Mouse (Mus musculus) effector memory CD4-positive, alpha-beta T cell, adult 7 months (primary cell): ENCODE results near the gene Gm2075. TPM values are rescaled to one million over a fixed set of nuclear protein-coding genes. Genes with fewer than 3 reads are reported as not detected.

ENCODE experiments used
- polyA plus RNA-seq: library from polyadenylated mRNA; unstranded; fragments of 100-300 nt; shearing (Covaris generic); gene quantifications from one replicate; pipeline ENCODE4 v1.2.1, GENCODE M21; 2017

Gene Gm2075
- not detected for polyA plus RNA-seq

DNA sequence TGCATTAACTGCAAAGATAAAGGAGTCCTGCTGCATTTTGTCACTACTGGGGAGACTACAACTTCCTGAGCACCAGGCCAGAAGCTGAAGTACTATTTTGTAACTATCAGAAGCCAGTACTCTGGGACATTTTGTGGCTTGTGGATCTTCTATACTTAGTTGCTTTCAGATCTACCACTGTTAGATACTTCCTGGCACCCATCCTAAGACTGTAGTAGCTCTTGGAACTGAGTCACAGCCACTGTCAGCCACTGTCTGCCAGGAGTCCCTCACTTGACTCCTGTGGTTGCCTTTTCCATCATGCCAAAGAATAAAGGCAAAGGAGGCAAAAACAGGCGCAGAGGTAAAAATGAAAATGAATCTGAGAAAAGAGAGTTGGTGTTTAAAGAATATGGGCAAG lies at the start of gene Gm2075:
Gm2075 (plus strand) TSS at position 301 of the 400 bp plus-strand sequence.

DNA sequence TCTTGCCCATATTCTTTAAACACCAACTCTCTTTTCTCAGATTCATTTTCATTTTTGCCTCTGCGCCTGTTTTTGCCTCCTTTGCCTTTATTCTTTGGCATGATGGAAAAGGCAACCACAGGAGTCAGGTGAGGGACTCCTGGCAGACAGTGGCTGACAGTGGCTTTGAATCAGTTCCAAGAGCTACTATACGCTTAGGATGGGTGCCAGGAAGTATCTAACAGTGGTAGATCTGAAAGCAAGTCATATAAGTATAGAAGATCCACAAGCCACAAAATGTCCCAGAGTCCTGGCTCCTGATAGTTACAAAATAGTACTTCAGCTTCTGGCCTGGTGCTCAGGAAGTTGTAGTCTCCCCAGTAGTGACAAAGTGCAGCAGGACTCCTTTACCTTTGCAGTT lies 7.0 kb downstream of the Gm2075 start, which contains the start of gene Gm6803:
Gm6803 (minus strand) TSS at position 101 of the 400 bp plus-strand sequence.

DNA sequence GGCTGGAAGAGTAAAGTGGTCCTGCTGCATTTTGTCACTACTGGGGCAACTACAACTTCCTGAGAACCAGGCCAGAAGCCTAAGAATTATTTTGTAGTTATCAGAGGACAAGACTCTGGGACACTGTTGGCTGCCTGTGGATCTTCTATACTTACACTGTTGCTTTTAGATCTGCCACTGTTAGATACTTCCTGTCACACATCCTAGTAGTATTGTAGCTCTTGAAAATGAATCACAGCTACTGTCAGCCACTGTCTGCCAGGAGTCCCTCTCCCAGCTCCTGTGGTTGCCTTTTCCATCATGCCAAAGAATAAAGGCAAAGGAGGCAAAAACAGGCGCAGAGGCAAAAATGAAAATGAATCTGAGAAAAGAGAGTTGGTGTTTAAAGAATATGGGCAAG lies 15.1 kb downstream of the Gm2075 start, which contains the start of gene Gm2056:
Gm2056 (plus strand) TSS at position 301 of the 400 bp plus-strand sequence.

Other genes starting within 250 kb of the Gm2075 start
- not detected for gene Gm21319, start 236.1 kb upstream of the Gm2075 start, polyA plus RNA-seq
- gene Gm21936, start 216.3 kb upstream of the Gm2075 start, polyA plus RNA-seq, result 1.2 TPM
- 1.1 TPM for gene BB287469, start 195.3 kb upstream of the Gm2075 start, polyA plus RNA-seq
- gene Gm2001, start 169.5 kb upstream of the Gm2075 start, polyA plus RNA-seq, result 0.95 TPM
- not detected for gene Gm2016, start 137.8 kb upstream of the Gm2075 start, polyA plus RNA-seq
- gene Gm2022, start 116.5 kb upstream of the Gm2075 start, polyA plus RNA-seq, result not detected
- not detected for gene Gm2035, start 92.0 kb upstream of the Gm2075 start, polyA plus RNA-seq
- not detected for gene Gm2042, start 57.8 kb upstream of the Gm2075 start, polyA plus RNA-seq
- gene Gm6803, start 6.9 kb downstream of the Gm2075 start, polyA plus RNA-seq, result not detected
- not detected for gene Gm2056, start 15.2 kb downstream of the Gm2075 start, polyA plus RNA-seq
- not detected for gene Gm16368, start 71.8 kb downstream of the Gm2075 start, polyA plus RNA-seq
- not detected for gene Gm10436, start 170.3 kb downstream of the Gm2075 start, polyA plus RNA-seq
- gene Gm8332, start 238.3 kb downstream of the Gm2075 start, polyA plus RNA-seq, result not detected